Mouse (Mus musculus): Measurements from ENCODE around the gene Mlxipl.

GRCm38 (mm10) chr5:135167469-135167868 lies 77.8 kb downstream of the Mlxipl start:
- TF ChIP-seq CTCF (IDR thresholded peaks at IDR 0.05; ENCODE audit: extremely low read depth, insufficient read length, insufficient replicate concordance, low read depth, low read length) (no peak), POLR2A (IDR thresholded peaks at IDR 0.05; ENCODE audit: low read depth, low read length) (no peak)
